ENCODE assay signal across 8 mouse cellular contexts in genomic region chr2:30600291-30600690, GRCm38 (mm10). TPM values are rescaled to one million over a fixed set of nuclear protein-coding genes. Genes with fewer than 3 reads are reported as not detected.
DNase-seq lines count a peak whose midpoint lies in the region; ATAC-seq lines count a peak whose summit lies in the region.

No protein-coding gene starts in this region.

- intact Hi-C loops in heart, postnatal 14 days (cut with DNase I): no loop called here

- peak overlapping the region; percentile 26; the same call in 1 of the 2 replicates for H3K27ac ChIP-seq in midbrain, embryonic 14.5 days (replicated peaks; ENCODE audit: low read depth, low read length)

- H3K4me3 ChIP-seq in midbrain, embryonic 14.5 days (replicated peaks; ENCODE audit: low read depth, low read length): no peak overlapping the region

- H3K36me3 ChIP-seq in midbrain, embryonic 14.5 days (ENCODE audit: control insufficient read depth, insufficient read depth, low read length): no peaks in the 10 kb centered on the region

- peaks cover 33% of the 10 kb centered on the region for H3K4me1 ChIP-seq in midbrain, embryonic 14.5 days (ENCODE audit: control insufficient read depth, insufficient read depth, low read length)

- H3K4me2 ChIP-seq in midbrain, embryonic 14.5 days (ENCODE audit: low read length): no peak overlapping the region

- H3K27me3 ChIP-seq in midbrain, embryonic 14.5 days (ENCODE audit: control insufficient read depth, insufficient read depth, low read length): no peaks in the 10 kb centered on the region

- no peaks in the 10 kb centered on the region for H3K9me3 ChIP-seq in midbrain, embryonic 14.5 days (ENCODE audit: control insufficient read depth, low read length)

- DNase-seq in gastrocnemius, adult 18-20 months (ENCODE audit: low spot score): peak; percentile 62
- no peak for DNase-seq in gastrocnemius, postnatal 4 days (ENCODE audit: low spot score in 2 of 2)
- peak; percentile 47 for DNase-seq in embryo, embryonic 11 days
- peak; percentile 64 to 68 for DNase-seq in heart, postnatal 14 days
- DNase-seq in kidney, postnatal 36 days: peak; percentile 77 to 84
- no peak for DNase-seq in midbrain, embryonic 14.5 days
- DNase-seq in left cerebral cortex, adult 11 months (ENCODE audit: low spot score): no peak
- DNase-seq in T-cell, adult 2 months (ENCODE audit: low spot score): no peak

- H3K9ac ChIP-seq in midbrain, embryonic 14.5 days (replicated peaks; ENCODE audit: low read length): no peak overlapping the region

- ATAC-seq in midbrain, embryonic 14.5 days (ENCODE audit: low FRiP score, low TSS enrichment): no peak

- WGBS in midbrain, embryonic 14.5 days: 22% methylated on average over 9 of the region's 9 CpGs

RNA-seq across cellular contexts. Expression of gene Cstad, which starts 5.5 kb away (rescaled TPM):
- total RNA-seq in gastrocnemius, adult 18-20 months (2021): 1 to 10 TPM; 1.1 TPM
- total RNA-seq in gastrocnemius, postnatal 4 days (2021): 1 to 10 TPM; 4.5 to 4.6 TPM
- total RNA-seq in heart, postnatal 14 days (2021): 1 to 10 TPM; 1.8 to 3.9 TPM
- 0.46 and 1.2 TPM in 2 replicates for polyA plus RNA-seq in midbrain, embryonic 14.5 days (2014; fragmentation: Nextera tagmentation; extraction: Ambion mirVana)

Comparison
In these comparisons a context has a peak if more than half of its experiments do, and no peak if none do; other contexts are left out.
1. DNase-seq: peak in gastrocnemius, adult 18-20 months (single experiment), embryo, embryonic 11 days (single experiment), heart, postnatal 14 days (2 of 2) and kidney, postnatal 36 days (2 of 2); none in gastrocnemius, postnatal 4 days (0 of 2), midbrain, embryonic 14.5 days (single experiment), left cerebral cortex, adult 11 months (single experiment) and T-cell, adult 2 months (single experiment).